In the genomic region with DNA sequence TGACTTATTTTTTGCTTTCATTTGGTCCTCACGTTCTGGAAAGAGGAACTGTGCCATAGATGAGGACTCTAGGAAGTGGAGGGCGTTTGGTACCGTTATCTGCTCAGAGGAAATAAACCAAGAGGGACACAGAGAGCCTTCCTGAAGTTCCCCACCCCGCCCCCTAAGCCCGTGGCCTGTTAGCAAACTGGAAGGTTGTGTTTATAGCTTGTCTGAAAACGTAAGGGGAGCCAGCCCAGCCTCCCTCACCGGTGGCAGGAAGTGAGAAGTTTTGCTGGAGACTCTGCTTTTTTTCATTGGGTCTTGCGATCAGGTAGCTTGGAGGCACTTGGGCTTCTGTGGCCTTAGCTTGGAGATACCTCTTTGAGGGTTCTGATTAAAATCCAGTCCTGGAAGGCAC, we compare ENCODE assay signal across 9 mouse cellular contexts. TPM values are rescaled to one million over a fixed set of nuclear protein-coding genes. Genes with fewer than 3 reads are reported as not detected.
DNase-seq lines count a peak whose midpoint lies in the region; ATAC-seq lines count a peak whose summit lies in the region.
"Had no signal": no experiment of that assay in that cellular context is flagged by ENCODE, and none has a peak within 500 bp of the region (broad histone marks: within the 10 kb centered on the region; RNA-seq: fewer than 3 reads in every experiment).

No protein-coding gene starts in this region.

- peaks cover 12% of the 10 kb centered on the region for H3K27me3 ChIP-seq in lung, embryonic 16.5 days (ENCODE audit: control insufficient read depth, insufficient read depth, low read depth, low read length)
- no peaks in the 10 kb centered on the region for H3K27me3 ChIP-seq in neural tube, embryonic 15.5 days (replicated peaks)

- H3K4me1 ChIP-seq in brown adipose tissue, adult 24 weeks (ENCODE audit: control insufficient read depth, insufficient read depth, insufficient read length, low read length), result peaks cover 3% of the 10 kb centered on the region; the same call in 1 of the 2 replicates
- H3K4me1 ChIP-seq in lung, embryonic 16.5 days (replicated peaks; ENCODE audit: control insufficient read depth, insufficient read depth, low read length), result peaks cover 7% of the 10 kb centered on the region
- peaks cover 25% of the 10 kb centered on the region for H3K4me1 ChIP-seq in neural tube, embryonic 15.5 days

- no peak for ATAC-seq in lung, embryonic 16.5 days (ENCODE audit: low read depth)
- no peak for ATAC-seq in neural tube, embryonic 15.5 days (ENCODE audit: low FRiP score)
- ATAC-seq in erythroblast, adult 5-6 weeks (replicated peaks; ENCODE audit: low FRiP score, poor library complexity, severe bottlenecking), result no peak

- H3K9me3 ChIP-seq in lung, embryonic 16.5 days (ENCODE audit: control insufficient read depth, low read length), result no peaks in the 10 kb centered on the region
- no peaks in the 10 kb centered on the region for H3K9me3 ChIP-seq in neural tube, embryonic 15.5 days (replicated peaks)

- H3K9ac ChIP-seq in lung, embryonic 16.5 days (ENCODE audit: low read length), result peak overlapping the region; percentile 69; the same call in 1 of the 2 replicates
- peak overlapping the region; percentile 76; the same call in 1 of the 2 replicates for H3K9ac ChIP-seq in neural tube, embryonic 15.5 days (replicated peaks)

- WGBS in lung, embryonic 16.5 days, result 4% methylated on average over 8 of the region's 8 CpGs
- 3% methylated on average over 8 of the region's 8 CpGs for WGBS in neural tube, embryonic 15.5 days

- peak overlapping the region; percentile 87 for H3K4me2 ChIP-seq in lung, embryonic 16.5 days (ENCODE audit: low read depth, low read length)
- H3K4me2 ChIP-seq in neural tube, embryonic 15.5 days, result peak overlapping the region; percentile 89

- H3K36me3 ChIP-seq in lung, embryonic 16.5 days (ENCODE audit: control insufficient read depth, insufficient read depth, low read length), result no peaks in the 10 kb centered on the region
- H3K36me3 ChIP-seq in neural tube, embryonic 15.5 days, result no peaks in the 10 kb centered on the region
- H3K36me3 ChIP-seq: G1E had no signal

- H3K27ac ChIP-seq in brown adipose tissue, adult 24 weeks (replicated peaks; ENCODE audit: low read depth, low read length), result peak overlapping the region; percentile 83
- no peak overlapping the region for H3K27ac ChIP-seq in lung, embryonic 16.5 days (ENCODE audit: low read length)
- H3K27ac ChIP-seq in neural tube, embryonic 15.5 days (replicated peaks), result 0 out of 2 replicates have a peak overlapping the region, but pooled peaks have one; percentile 85

- H3K4me3 ChIP-seq in brown adipose tissue, adult 24 weeks (ENCODE audit: insufficient read depth, low read depth, low read length), result peak overlapping the region; percentile 86
- H3K4me3 ChIP-seq in lung, embryonic 16.5 days (ENCODE audit: low read length), result peak overlapping the region; percentile 64
- peak overlapping the region; percentile 76 for H3K4me3 ChIP-seq in neural tube, embryonic 15.5 days (replicated peaks)

- DNase-seq in gastrocnemius, adult 18-20 months (ENCODE audit: low spot score), result peak; percentile 7
- DNase-seq in gastrocnemius, postnatal 25 days, result no peak
- peak; percentile 48 for DNase-seq in heart, adult 8-10 months (ENCODE audit: low spot score)
- DNase-seq in kidney, adult 18-20 months, result peak; percentile 22

RNA-seq across cellular contexts. Expression of gene Vav3, which starts 1.2 kb away (rescaled TPM):
- 1 to 10 TPM; 1.5 to 1.9 TPM for total RNA-seq in gastrocnemius, adult 18-20 months (2021)
- total RNA-seq in gastrocnemius, postnatal 25 days (2021), result 1 to 10 TPM; 2.2 to 3.7 TPM
- 1.6 and 3.5 TPM in 2 replicates for polyA plus RNA-seq in brown adipose tissue, adult 24 weeks (2012; ENCODE audit: insufficient read depth, insufficient read length, missing spikeins)
- total RNA-seq in heart, adult 8-10 months (2022), result 1 to 10 TPM; 3.2 to 6.0 (median 4.8) TPM
- polyA plus RNA-seq in lung, embryonic 16.5 days (2015; fragmentation: Nextera tagmentation; extraction: Ambion mirVana), result 6.3 TPM in 2 replicates
- 11.3 and 13.2 TPM in 2 replicates for polyA plus RNA-seq in neural tube, embryonic 15.5 days (2015; fragmentation: Nextera tagmentation; extraction: Ambion mirVana)
- 6.5 and 25.7 TPM in 2 replicates for total RNA-seq in erythroblast, adult 5-6 weeks (2015; ENCODE audit: low replicate concordance)
- 13.2 and 15.5 TPM in 2 replicates for total RNA-seq in erythroblast, adult 5-6 weeks (2017; ENCODE audit: low replicate concordance)
- polyA plus RNA-seq: G1E had no signal
